Mouse (Mus musculus): Measurements from ENCODE around the gene Mast3. TPM values are rescaled to one million over a fixed set of nuclear protein-coding genes. Genes with fewer than 3 reads are reported as not detected.
"Not testable (repeated sequence)": the region's sequence is repeated elsewhere in the genome, so short reads cannot be mapped to it uniquely, and the experiment has no call there.

Mast3 gene
- polyA plus RNA-seq, 1 experiment from 2014 or later, result 18.2 TPM

DNA sequence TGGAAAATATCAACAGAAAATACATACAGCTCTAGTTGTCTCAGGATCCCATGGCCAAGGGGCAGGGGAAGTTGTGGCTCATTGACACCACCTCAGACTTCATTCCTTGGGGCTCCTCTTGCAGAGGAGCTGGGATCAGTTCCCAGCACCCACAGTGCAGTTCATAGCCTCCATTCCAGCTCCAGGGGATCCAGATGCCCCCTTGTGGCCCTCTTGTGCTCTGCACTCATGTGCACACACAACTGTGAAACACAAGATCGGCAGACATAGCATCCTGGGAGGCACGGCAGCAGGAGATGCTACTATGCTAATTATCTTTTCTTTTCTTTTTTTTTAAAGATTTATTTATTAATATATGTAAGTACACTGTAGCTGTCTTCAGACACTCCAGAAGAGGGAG, 22.2 kb upstream of the Mast3 start:
- WGBS, result 95% methylated on average over 2 of the region's 2 CpGs
- no peaks in the 10 kb centered on the region for H3K27me3 ChIP-seq (replicated peaks; ENCODE audit: control insufficient read depth, insufficient read depth, low read length)
- no peaks in the 10 kb centered on the region for H3K36me3 ChIP-seq (ENCODE audit: control insufficient read depth, insufficient read depth, low read length)
- H3K4me1 ChIP-seq (replicated peaks; ENCODE audit: control insufficient read depth, insufficient read depth, low read length), result no peaks in the 10 kb centered on the region
- ATAC-seq (replicated peaks; ENCODE audit: low FRiP score) (no peak), DNase-seq (ENCODE audit: low spot score) (no peak)
- no peak overlapping the region for H3K4me3 ChIP-seq (ENCODE audit: low read depth, low read length)
- H3K27ac ChIP-seq (ENCODE audit: low read depth, low read length), result no peak overlapping the region
- no peak overlapping the region for H3K4me2 ChIP-seq
- H3K9ac ChIP-seq (ENCODE audit: low read depth, low read length), result no peak overlapping the region
- peaks cover 2% of the 10 kb centered on the region; the same call in 1 of the 2 replicates for H3K9me3 ChIP-seq (ENCODE audit: control insufficient read depth, low read length)

GRCm38 (mm10) chr8:70825816-70826215, 21.0 kb upstream of the Mast3 start:
- Histone ChIP-seq H3K36me3 (ENCODE audit: control insufficient read depth, insufficient read depth, low read length) (no peaks in the 10 kb centered on the region), H3K27me3 (replicated peaks; ENCODE audit: control insufficient read depth, insufficient read depth, low read length) (no peaks in the 10 kb centered on the region), H3K4me2 (no peak overlapping the region), H3K4me3 (ENCODE audit: low read depth, low read length) (no peak overlapping the region), H3K27ac (ENCODE audit: low read depth, low read length) (no peak overlapping the region), H3K9ac (ENCODE audit: low read depth, low read length) (no peak overlapping the region), H3K9me3 (ENCODE audit: control insufficient read depth, low read length) (peaks cover 2% of the 10 kb centered on the region; the same call in 1 of the 2 replicates), H3K4me1 (replicated peaks; ENCODE audit: control insufficient read depth, insufficient read depth, low read length) (peaks cover 3% of the 10 kb centered on the region; the same call in 1 of the 2 replicates)
- ATAC-seq (replicated peaks; ENCODE audit: low FRiP score) (no peak), DNase-seq (ENCODE audit: low spot score) (no peak)
- 80% methylated on average over 8 of the region's 8 CpGs for WGBS

DNA sequence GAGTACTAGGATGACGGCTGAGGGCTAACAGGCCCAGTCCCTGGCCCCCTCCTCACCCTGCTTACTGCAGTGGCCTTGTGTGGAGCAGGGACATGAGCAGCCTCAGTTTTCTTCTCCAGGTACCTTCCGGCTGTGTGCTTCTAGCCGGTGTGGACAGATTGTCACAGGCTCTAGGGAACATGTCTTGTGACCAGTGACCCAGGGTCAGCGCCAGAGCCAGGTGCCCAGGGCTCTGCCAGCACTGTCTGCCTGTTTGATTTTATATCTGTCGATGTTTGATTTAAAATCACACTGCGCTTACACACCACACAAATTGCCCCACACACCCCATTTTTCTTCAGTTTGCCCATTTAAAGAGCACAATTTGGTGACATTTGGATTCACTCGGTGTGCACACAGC, 18.9 kb upstream of the Mast3 start:
- 84% methylated on average over 7 of the region's 7 CpGs for WGBS
- peaks cover 2% of the 10 kb centered on the region; the same call in 1 of the 2 replicates for H3K9me3 ChIP-seq (ENCODE audit: control insufficient read depth, low read length)
- DNase-seq (ENCODE audit: low spot score), result no peak
- peaks cover 3% of the 10 kb centered on the region; the same call in 1 of the 2 replicates for H3K4me1 ChIP-seq (replicated peaks; ENCODE audit: control insufficient read depth, insufficient read depth, low read length)
- H3K4me2 ChIP-seq, result no peak overlapping the region
- no peak overlapping the region for H3K4me3 ChIP-seq (ENCODE audit: low read depth, low read length)
- no peak for ATAC-seq (replicated peaks; ENCODE audit: low FRiP score)
- H3K36me3 ChIP-seq (ENCODE audit: control insufficient read depth, insufficient read depth, low read length), result no peaks in the 10 kb centered on the region
- H3K27me3 ChIP-seq (replicated peaks; ENCODE audit: control insufficient read depth, insufficient read depth, low read length), result peaks cover 4% of the 10 kb centered on the region; the same call in 1 of the 2 replicates
- H3K9ac ChIP-seq (ENCODE audit: low read depth, low read length), result no peak overlapping the region
- no peak overlapping the region for H3K27ac ChIP-seq (ENCODE audit: low read depth, low read length)

DNA sequence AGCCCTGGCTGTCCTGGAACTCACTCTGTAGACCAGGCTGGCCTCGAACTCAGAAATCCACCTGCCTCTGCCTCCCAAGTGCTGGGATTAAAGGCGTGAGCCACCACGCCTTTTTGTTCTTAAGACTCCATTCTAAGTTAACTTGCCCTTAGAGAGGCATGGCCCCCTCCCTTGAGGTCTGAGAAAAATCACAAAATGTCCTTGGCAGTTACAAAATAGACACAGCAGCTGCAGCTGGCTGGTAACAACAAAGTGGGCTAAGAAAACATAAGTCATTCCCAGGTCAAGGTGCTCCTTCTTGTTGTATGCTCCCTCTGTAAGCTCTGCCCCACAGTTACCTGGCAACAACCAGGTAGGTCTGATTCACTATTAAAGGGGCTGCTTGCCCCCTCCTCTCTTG, 17.7 kb upstream of the Mast3 start:
- not testable (repeated sequence) for ATAC-seq (replicated peaks; ENCODE audit: low FRiP score); DNase-seq (ENCODE audit: low spot score); H3K4me3 ChIP-seq (ENCODE audit: low read depth, low read length); H3K4me2 ChIP-seq; H3K9ac ChIP-seq (ENCODE audit: low read depth, low read length); H3K27me3 ChIP-seq (replicated peaks; ENCODE audit: control insufficient read depth, insufficient read depth, low read length); H3K4me1 ChIP-seq (replicated peaks; ENCODE audit: control insufficient read depth, insufficient read depth, low read length); H3K9me3 ChIP-seq (ENCODE audit: control insufficient read depth, low read length); H3K36me3 ChIP-seq (ENCODE audit: control insufficient read depth, insufficient read depth, low read length); H3K27ac ChIP-seq (ENCODE audit: low read depth, low read length)
- 80% methylated on average over 3 of the region's 3 CpGs for WGBS

GRCm38 (mm10) chr8:70821992-70822391, 17.1 kb upstream of the Mast3 start:
- Histone ChIP-seq H3K9ac (ENCODE audit: low read depth, low read length) (0 out of 2 replicates have a peak overlapping the region, but pooled peaks have one; percentile 22), H3K27me3 (replicated peaks; ENCODE audit: control insufficient read depth, insufficient read depth, low read length) (peaks cover 7% of the 10 kb centered on the region), H3K27ac (ENCODE audit: low read depth, low read length) (no peak overlapping the region), H3K4me2 (no peak overlapping the region), H3K4me3 (ENCODE audit: low read depth, low read length) (no peak overlapping the region), H3K36me3 (ENCODE audit: control insufficient read depth, insufficient read depth, low read length) (no peaks in the 10 kb centered on the region), H3K9me3 (ENCODE audit: control insufficient read depth, low read length) (peaks cover 1% of the 10 kb centered on the region; the same call in 1 of the 2 replicates), H3K4me1 (replicated peaks; ENCODE audit: control insufficient read depth, insufficient read depth, low read length) (peaks cover 5% of the 10 kb centered on the region)
- DNase-seq (ENCODE audit: low spot score), result no peak
- no peak for ATAC-seq (replicated peaks; ENCODE audit: low FRiP score)
- WGBS, result 51% methylated on average over 11 of the region's 11 CpGs

DNA sequence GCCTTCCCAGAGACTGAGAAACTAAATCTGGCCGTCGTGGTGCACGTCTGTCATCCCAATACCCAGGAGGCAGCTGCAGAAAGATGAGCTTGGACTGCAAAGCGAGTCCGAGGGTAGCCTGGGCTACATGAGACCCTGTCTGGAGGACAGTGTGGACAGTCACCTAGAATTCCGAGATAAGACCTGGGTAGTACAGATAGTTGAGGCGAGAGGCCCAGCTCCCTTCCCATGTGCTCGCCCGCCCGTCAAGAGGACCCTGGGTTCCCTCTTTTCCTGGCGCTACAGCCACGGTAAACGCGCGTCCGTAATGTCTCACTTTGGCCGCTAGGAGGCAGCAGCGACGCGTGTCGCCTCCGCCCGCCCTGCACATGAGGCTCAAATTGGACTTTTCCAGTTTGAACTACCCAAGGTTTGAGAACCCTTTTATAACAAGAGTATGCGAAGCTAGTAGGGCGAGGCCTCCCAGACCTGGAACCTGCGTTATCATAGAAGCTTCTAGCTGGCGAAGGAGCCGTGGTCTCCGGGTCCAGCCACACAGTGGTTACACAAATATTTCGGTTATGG, 16.6 kb upstream of the Mast3 start:
- Histone ChIP-seq H3K27me3 (replicated peaks; ENCODE audit: control insufficient read depth, insufficient read depth, low read length) (peaks cover 8% of the 10 kb centered on the region), H3K4me3 (ENCODE audit: low read depth, low read length) (no peak overlapping the region)
- peak; percentile 34; the same call in 1 of the 2 replicates for ATAC-seq (replicated peaks; ENCODE audit: low FRiP score)

DNA sequence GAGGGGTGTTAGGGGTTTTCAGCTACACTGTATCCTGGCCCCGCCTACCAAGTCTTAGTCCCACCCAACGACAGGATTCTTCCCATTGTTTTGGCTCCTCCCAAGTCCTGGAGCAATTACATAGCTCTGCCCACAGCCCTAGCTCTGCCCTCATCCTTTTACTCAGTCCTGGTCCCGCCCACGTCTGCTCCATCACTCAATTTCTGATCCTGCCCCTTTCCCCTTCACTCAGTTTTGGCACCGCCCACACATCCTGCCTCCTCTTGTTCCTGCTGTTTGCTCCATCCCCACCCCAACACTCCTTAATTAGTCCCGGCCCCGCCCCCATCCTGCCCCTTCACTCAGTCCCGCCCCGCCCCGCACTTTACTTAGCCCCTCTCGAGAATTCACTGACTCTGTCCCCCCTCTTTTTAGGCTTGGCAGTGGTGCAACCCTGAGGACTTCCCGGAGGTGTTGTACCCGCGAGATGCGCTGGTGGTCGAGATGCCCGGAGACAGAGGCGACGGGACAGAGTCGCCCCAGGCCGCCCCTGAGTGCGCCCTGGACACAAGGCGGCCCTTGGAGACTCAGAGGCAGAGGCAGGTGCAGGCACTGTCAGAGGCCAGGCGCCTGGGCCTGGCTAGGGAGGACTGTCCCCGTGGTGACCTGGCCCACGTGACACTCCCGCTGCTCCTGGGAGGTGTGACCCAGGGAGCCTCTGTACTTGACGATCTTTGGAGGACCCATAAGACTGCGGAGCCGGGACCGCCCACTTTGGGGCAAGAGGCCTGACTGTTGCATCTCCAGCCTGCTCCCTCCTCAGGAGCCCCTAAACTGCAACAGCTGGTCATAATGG, 15.5 kb upstream of the Mast3 start:
- peaks cover 12% of the 10 kb centered on the region for H3K27me3 ChIP-seq (replicated peaks; ENCODE audit: control insufficient read depth, insufficient read depth, low read length)
- 7% methylated on average over 31 of the region's 31 CpGs for WGBS
- ATAC-seq (replicated peaks; ENCODE audit: low FRiP score), result peak; percentile 61
- H3K9ac ChIP-seq (ENCODE audit: low read depth, low read length), result no peak overlapping the region
- H3K4me3 ChIP-seq (ENCODE audit: low read depth, low read length), result 0 out of 2 replicates have a peak overlapping the region, but pooled peaks have one; percentile 3
- peak; percentile 64 for DNase-seq (ENCODE audit: low spot score)
- no peak overlapping the region for H3K27ac ChIP-seq (ENCODE audit: low read depth, low read length)
- peaks cover 11% of the 10 kb centered on the region for H3K4me1 ChIP-seq (replicated peaks; ENCODE audit: control insufficient read depth, insufficient read depth, low read length)
- H3K36me3 ChIP-seq (ENCODE audit: control insufficient read depth, insufficient read depth, low read length), result no peaks in the 10 kb centered on the region
- H3K9me3 ChIP-seq (ENCODE audit: control insufficient read depth, low read length), result no peaks in the 10 kb centered on the region
- peak overlapping the region; percentile 21 for H3K4me2 ChIP-seq

More for the DNA sequence above, 16.6 kb upstream of the Mast3 start:
- WGBS, result 15% methylated on average over 30 of the region's 30 CpGs
- H3K27ac ChIP-seq (ENCODE audit: low read depth, low read length), result no peak overlapping the region
- peaks cover 10% of the 10 kb centered on the region for H3K4me1 ChIP-seq (replicated peaks; ENCODE audit: control insufficient read depth, insufficient read depth, low read length)
- no peaks in the 10 kb centered on the region for H3K36me3 ChIP-seq (ENCODE audit: control insufficient read depth, insufficient read depth, low read length)
- 0 out of 2 replicates have a peak overlapping the region, but pooled peaks have one; percentile 22 for H3K9ac ChIP-seq (ENCODE audit: low read depth, low read length)
- no peaks in the 10 kb centered on the region for H3K9me3 ChIP-seq (ENCODE audit: control insufficient read depth, low read length)
- DNase-seq (ENCODE audit: low spot score), result peak; percentile 77
- H3K4me2 ChIP-seq, result no peak overlapping the region

GRCm38 (mm10) chr8:70816679-70817078, 11.8 kb upstream of the Mast3 start:
- DNase-seq (ENCODE audit: low spot score), result peak; percentile 77
- Histone ChIP-seq H3K4me2 (peak overlapping the region; percentile 57), H3K9ac (ENCODE audit: low read depth, low read length) (no peak overlapping the region), H3K9me3 (ENCODE audit: control insufficient read depth, low read length) (no peaks in the 10 kb centered on the region), H3K4me1 (replicated peaks; ENCODE audit: control insufficient read depth, insufficient read depth, low read length) (peaks cover 9% of the 10 kb centered on the region), H3K27ac (ENCODE audit: low read depth, low read length) (no peak overlapping the region), H3K4me3 (ENCODE audit: low read depth, low read length) (peak overlapping the region; percentile 24; the same call in 1 of the 2 replicates), H3K27me3 (replicated peaks; ENCODE audit: control insufficient read depth, insufficient read depth, low read length) (peaks cover 12% of the 10 kb centered on the region), H3K36me3 (ENCODE audit: control insufficient read depth, insufficient read depth, low read length) (no peaks in the 10 kb centered on the region)
- ATAC-seq (replicated peaks; ENCODE audit: low FRiP score), result peak; percentile 77
- WGBS, result 10% methylated on average over 30 of the region's 30 CpGs
